Mouse (Mus musculus): ENCODE measurements around the gene Krt15. TPM values are rescaled to one million over a fixed set of nuclear protein-coding genes. Genes with fewer than 3 reads are reported as not detected.
A peak's percentile ranks its signal among the peaks of the same experiment; 100 is the strongest.

The Krt15 gene
- polyA plus RNA-seq, 1 experiment from 2014 or later, result 0.16 TPM

- peaks cover 33% of the 10 kb centered on the region for H3K27me3 ChIP-seq
- 43% methylated on average over 9 of the region's 9 CpGs for WGBS (ENCODE audit: insufficient replicate concordance)
- no peaks in the 10 kb centered on the region for H3K4me1 ChIP-seq (replicated peaks)
- H3K27ac ChIP-seq (replicated peaks), result no peak within 1 kb of the TSS
- H3K36me3 ChIP-seq (replicated peaks), result no peaks in the 10 kb centered on the region
- H3K4me2 ChIP-seq, result no peak within 1 kb of the TSS
- no peak for ATAC-seq (ENCODE audit: insufficient read depth)
- H3K9me3 ChIP-seq (replicated peaks), result no peaks in the 10 kb centered on the region
- no peak within 1 kb of the TSS for H3K4me3 ChIP-seq (replicated peaks)
- H3K9ac ChIP-seq, result no peak within 1 kb of the TSS
These were observed 13.0 kb upstream of the Krt15 start, which contains the start of gene Krt19 for GRCm38 (mm10) chr11:100148615-100149330. TSS of gene Krt19 (minus strand) at chr11:100148665.

- no peak for ATAC-seq (ENCODE audit: insufficient read depth)
- Histone ChIP-seq H3K9me3 (replicated peaks) (no peaks in the 10 kb centered on the region), H3K4me3 (replicated peaks) (no peak overlapping the region), H3K4me1 (replicated peaks) (no peaks in the 10 kb centered on the region), H3K36me3 (replicated peaks) (no peaks in the 10 kb centered on the region), H3K27me3 (peaks cover 34% of the 10 kb centered on the region), H3K9ac (no peak overlapping the region), H3K27ac (replicated peaks) (no peak overlapping the region), H3K4me2 (no peak overlapping the region)
- WGBS (ENCODE audit: insufficient replicate concordance), result 41% methylated on average over 5 of the region's 5 CpGs
These were observed 12.0 kb upstream of the Krt15 start for GRCm38 (mm10) chr11:100147566-100148353.

- Histone ChIP-seq H3K9ac (no peak overlapping the region), H3K4me3 (replicated peaks) (no peak overlapping the region), H3K36me3 (replicated peaks) (no peaks in the 10 kb centered on the region), H3K9me3 (replicated peaks) (no peaks in the 10 kb centered on the region), H3K4me2 (peak overlapping the region; percentile 36; the same call in 1 of the 2 replicates), H3K27me3 (peaks cover 34% of the 10 kb centered on the region), H3K27ac (replicated peaks) (no peak overlapping the region), H3K4me1 (replicated peaks) (no peaks in the 10 kb centered on the region)
- ATAC-seq (ENCODE audit: insufficient read depth), result no peak
- WGBS (ENCODE audit: insufficient replicate concordance), result 2% methylated on average over 13 of the region's 13 CpGs
These were observed 10.3 kb upstream of the Krt15 start for GRCm38 (mm10) chr11:100145858-100146560.

GRCm38 (mm10) chr11:100145104-100145503, 9.4 kb upstream of the Krt15 start:
- Histone ChIP-seq H3K27me3 (peaks cover 34% of the 10 kb centered on the region), H3K9ac (no peak overlapping the region), H3K36me3 (replicated peaks) (no peaks in the 10 kb centered on the region), H3K4me2 (peak overlapping the region; percentile 36), H3K27ac (replicated peaks) (no peak overlapping the region), H3K4me1 (replicated peaks) (no peaks in the 10 kb centered on the region), H3K9me3 (replicated peaks) (no peaks in the 10 kb centered on the region), H3K4me3 (replicated peaks) (peak overlapping the region; percentile 5; the same call in 1 of the 2 replicates)
- ATAC-seq (ENCODE audit: insufficient read depth), result no peak
- WGBS (ENCODE audit: insufficient replicate concordance), result 4% methylated on average over 20 of the region's 20 CpGs

GRCm38 (mm10) chr11:100140966-100141365, 5.2 kb upstream of the Krt15 start:
- Histone ChIP-seq H3K27ac (replicated peaks) (no peak overlapping the region), H3K27me3 (peaks cover 22% of the 10 kb centered on the region), H3K4me1 (replicated peaks) (no peaks in the 10 kb centered on the region), H3K4me2 (no peak overlapping the region), H3K9ac (no peak overlapping the region), H3K36me3 (replicated peaks) (no peaks in the 10 kb centered on the region), H3K9me3 (replicated peaks) (no peaks in the 10 kb centered on the region), H3K4me3 (replicated peaks) (no peak overlapping the region)
- WGBS (ENCODE audit: insufficient replicate concordance), result 76% methylated on average over 21 of the region's 21 CpGs
- no peak for ATAC-seq (ENCODE audit: insufficient read depth)

GRCm38 (mm10) chr11:100139391-100139790, 3.7 kb upstream of the Krt15 start:
- Histone ChIP-seq H3K9me3 (replicated peaks) (no peaks in the 10 kb centered on the region), H3K9ac (no peak overlapping the region), H3K4me2 (no peak overlapping the region), H3K4me3 (replicated peaks) (no peak overlapping the region), H3K27me3 (peaks cover 6% of the 10 kb centered on the region), H3K4me1 (replicated peaks) (no peaks in the 10 kb centered on the region), H3K36me3 (replicated peaks) (no peaks in the 10 kb centered on the region), H3K27ac (replicated peaks) (no peak overlapping the region)
- ATAC-seq (ENCODE audit: insufficient read depth), result no peak
- WGBS (ENCODE audit: insufficient replicate concordance), result 45% methylated on average over 2 of the region's 2 CpGs

- Histone ChIP-seq H3K27me3 (0 out of 2 replicates have a peak, but pooled peaks cover under 1% of the 10 kb centered on the region), H3K27ac (replicated peaks) (no peak overlapping the region)
- no peak for ATAC-seq (ENCODE audit: insufficient read depth)
These were observed 3.1 kb upstream of the Krt15 start for GRCm38 (mm10) chr11:100138809-100139208.

GRCm38 (mm10) chr11:100137693-100138092, 2.0 kb upstream of the Krt15 start:
- no peaks in the 10 kb centered on the region for H3K9me3 ChIP-seq (replicated peaks)
- H3K36me3 ChIP-seq (replicated peaks), result no peaks in the 10 kb centered on the region
- no peak overlapping the region for H3K4me3 ChIP-seq (replicated peaks)
- H3K9ac ChIP-seq, result no peak overlapping the region
- no peak for ATAC-seq (ENCODE audit: insufficient read depth)
- no peaks in the 10 kb centered on the region for H3K4me1 ChIP-seq (replicated peaks)
- 40% methylated on average over 5 of the region's 5 CpGs for WGBS (ENCODE audit: insufficient replicate concordance)
- no peak overlapping the region for H3K4me2 ChIP-seq
- H3K27ac ChIP-seq (replicated peaks), result no peak overlapping the region
- no peaks in the 10 kb centered on the region for H3K27me3 ChIP-seq

More at GRCm38 (mm10) chr11:100138809-100139208, 3.1 kb upstream of the Krt15 start:
- Histone ChIP-seq H3K9ac (no peak overlapping the region), H3K9me3 (replicated peaks) (no peaks in the 10 kb centered on the region), H3K4me3 (replicated peaks) (no peak overlapping the region), H3K36me3 (replicated peaks) (no peaks in the 10 kb centered on the region), H3K4me1 (replicated peaks) (no peaks in the 10 kb centered on the region), H3K4me2 (no peak overlapping the region)
- 36% methylated on average over 7 of the region's 7 CpGs for WGBS (ENCODE audit: insufficient replicate concordance)

GRCm38 (mm10) chr11:100136559-100136958, 831 bp upstream of the Krt15 start:
- H3K27ac ChIP-seq (replicated peaks), result no peak overlapping the region
- H3K4me3 ChIP-seq (replicated peaks), result no peak overlapping the region
- H3K4me2 ChIP-seq, result no peak overlapping the region
- no peak overlapping the region for H3K9ac ChIP-seq
- ATAC-seq (ENCODE audit: insufficient read depth), result no peak
- H3K36me3 ChIP-seq (replicated peaks), result no peaks in the 10 kb centered on the region
- no peaks in the 10 kb centered on the region for H3K4me1 ChIP-seq (replicated peaks)
- 16% methylated on average over 5 of the region's 5 CpGs for WGBS (ENCODE audit: insufficient replicate concordance)
- H3K27me3 ChIP-seq, result no peaks in the 10 kb centered on the region
- H3K9me3 ChIP-seq (replicated peaks), result no peaks in the 10 kb centered on the region

GRCm38 (mm10) chr11:100124901-100125300, 10.8 kb downstream of the Krt15 start:
- no peak overlapping the region for H3K4me3 ChIP-seq (replicated peaks)
- H3K9me3 ChIP-seq (replicated peaks), result no peaks in the 10 kb centered on the region
- H3K36me3 ChIP-seq (replicated peaks), result no peaks in the 10 kb centered on the region
- no peak overlapping the region for H3K9ac ChIP-seq
- no peak overlapping the region for H3K27ac ChIP-seq (replicated peaks)
- ATAC-seq (ENCODE audit: insufficient read depth), result no peak
- 57% methylated on average over 7 of the region's 7 CpGs for WGBS (ENCODE audit: insufficient replicate concordance)
- H3K27me3 ChIP-seq, result no peaks in the 10 kb centered on the region
- H3K4me1 ChIP-seq (replicated peaks), result no peaks in the 10 kb centered on the region
- H3K4me2 ChIP-seq, result no peak overlapping the region

GRCm38 (mm10) chr11:100121466-100121865, 14.3 kb downstream of the Krt15 start, which contains the start of gene Krt13:
TSS of gene Krt13 (minus strand) at chr11:100121566.
- H3K4me1 ChIP-seq (replicated peaks), result no peaks in the 10 kb centered on the region
- H3K4me2 ChIP-seq, result no peak within 1 kb of the TSS
- no peak within 1 kb of the TSS for H3K4me3 ChIP-seq (replicated peaks)
- H3K9me3 ChIP-seq (replicated peaks), result no peaks in the 10 kb centered on the region
- H3K36me3 ChIP-seq (replicated peaks), result no peaks in the 10 kb centered on the region
- no peak for ATAC-seq (ENCODE audit: insufficient read depth)
- no peak within 1 kb of the TSS for H3K27ac ChIP-seq (replicated peaks)
- no peak within 1 kb of the TSS for H3K9ac ChIP-seq
- H3K27me3 ChIP-seq, result no peaks in the 10 kb centered on the region
- 60% methylated on average over 3 of the region's 3 CpGs for WGBS (ENCODE audit: insufficient replicate concordance)
